Mouse (Mus musculus) testis, adult 2 months (tissue): Measurements from ENCODE around the gene 1700001P01Rik. TPM values are rescaled to one million over a fixed set of nuclear protein-coding genes. Genes with fewer than 3 reads are reported as not detected.
A peak's percentile ranks its signal among the peaks of the same experiment; 100 is the strongest.

Experiments used
- H3K27ac ChIP-seq: fragments of 200-500 bp; 2 replicates; pipeline ENCODE4 v1.5.1; 2012; ENCODE audit warnings: low read depth, low read length; ENCODE audit not compliant: control insufficient read depth, insufficient read depth
- H3K27me3 ChIP-seq: fragments of 200-500 bp; 2 replicates; pipeline ENCODE4 v1.6.1; 2012; ENCODE audit warnings: mild to moderate bottlenecking, low read length, moderate library complexity; ENCODE audit not compliant: control insufficient read depth, insufficient read depth
- H3K36me3 ChIP-seq: fragments of 200-500 bp; 2 replicates; pipeline ENCODE4 v1.6.1; 2012; ENCODE audit warnings: mild to moderate bottlenecking, low read length; ENCODE audit not compliant: control insufficient read depth, insufficient read depth
- H3K4me1 ChIP-seq: fragments of 200-500 bp; 2 replicates; pipeline ENCODE4 v1.6.1; 2012; ENCODE audit warnings: low read length; ENCODE audit not compliant: control insufficient read depth, insufficient read depth
- H3K4me3 ChIP-seq: fragments of 200-500 bp; 2 replicates; pipeline ENCODE4 v1.5.1; 2012; ENCODE audit warnings: low read depth, mild to moderate bottlenecking, low read length, moderate library complexity, mixed read lengths; ENCODE audit not compliant: control insufficient read depth
- CTCF ChIP-seq: fragments of 200-500 bp; IDR thresholded peaks from 2 replicates; pipeline ENCODE4 v1.5.1; 2012; ENCODE audit warnings: low read depth, mild to moderate bottlenecking, inconsistent platforms, low read length, moderate library complexity; ENCODE audit not compliant: control insufficient read depth, insufficient read depth, insufficient replicate concordance
- POLR2A ChIP-seq: fragments of 200-500 bp; IDR thresholded peaks from 2 replicates; pipeline ENCODE4 v1.6.1; 2012; ENCODE audit warnings: low read depth, mild to moderate bottlenecking, inconsistent platforms, low read length, moderate library complexity; ENCODE audit not compliant: control insufficient read depth
- polyA plus RNA-seq: library from polyadenylated mRNA; depleted of rRNA; stranded (reverse); fragments of >200 nt; gene quantifications from 2 replicates; pipeline ENCODE4 v1.2.3, GENCODE M21; 2012

1700001P01Rik gene
- polyA plus RNA-seq, 1 experiment = 181 TPM

DNA sequence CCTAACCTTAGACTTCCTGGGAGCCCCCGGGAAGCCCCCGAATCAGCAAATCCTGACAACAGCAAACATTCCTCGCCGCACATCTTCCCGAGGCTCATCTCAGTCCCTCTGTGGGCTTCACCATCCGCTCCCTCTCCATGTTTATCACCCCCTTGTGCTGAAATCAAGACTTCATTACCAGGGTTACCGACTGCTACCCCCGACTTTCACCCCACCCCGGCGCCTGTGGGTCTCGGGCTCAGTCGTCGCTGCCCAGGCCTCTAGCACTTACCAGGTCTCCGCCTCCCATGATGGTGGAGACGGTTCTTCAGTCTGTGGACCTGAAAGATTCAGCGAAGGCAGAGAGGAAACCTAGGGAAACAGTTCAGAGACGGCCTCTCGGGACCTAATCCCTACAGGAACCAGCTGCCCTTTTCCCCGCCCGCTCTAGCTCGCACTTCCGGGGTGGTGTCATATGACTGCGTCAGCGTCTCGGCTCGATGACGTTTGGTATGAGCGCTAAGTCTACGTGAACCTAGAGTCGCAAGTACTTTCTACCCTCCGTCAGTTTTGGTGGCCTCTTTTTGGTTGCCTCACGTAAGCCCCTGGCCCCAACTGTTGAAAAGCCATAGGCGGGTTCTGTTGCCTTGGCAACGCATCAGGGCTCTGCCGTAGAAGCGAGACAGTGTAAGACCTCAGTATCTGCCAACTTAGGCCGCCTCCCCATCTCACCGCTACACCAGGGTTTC lies 9.4 kb downstream of the 1700001P01Rik start, which contains the start of gene Cwc25:
Gene Cwc25 (minus strand): TSS at position 403 of the 728 bp plus-strand sequence.
- Histone ChIP-seq H3K36me3 (peaks cover 2% of the 10 kb centered on the region; the same call in 1 of the 2 replicates), H3K27ac (peak within 1 kb of the TSS; percentile 85), H3K4me1 (peaks cover 2% of the 10 kb centered on the region), H3K27me3 (no peaks in the 10 kb centered on the region), H3K4me3 (peak within 1 kb of the TSS; percentile 98)
- TF ChIP-seq POLR2A = peak; percentile 94
- no peak for TF ChIP-seq CTCF

- H3K27ac ChIP-seq = no peak overlapping the region
These were observed 14.1 kb downstream of the 1700001P01Rik start for GRCm38 (mm10) chr11:97761638-97762037.

DNA sequence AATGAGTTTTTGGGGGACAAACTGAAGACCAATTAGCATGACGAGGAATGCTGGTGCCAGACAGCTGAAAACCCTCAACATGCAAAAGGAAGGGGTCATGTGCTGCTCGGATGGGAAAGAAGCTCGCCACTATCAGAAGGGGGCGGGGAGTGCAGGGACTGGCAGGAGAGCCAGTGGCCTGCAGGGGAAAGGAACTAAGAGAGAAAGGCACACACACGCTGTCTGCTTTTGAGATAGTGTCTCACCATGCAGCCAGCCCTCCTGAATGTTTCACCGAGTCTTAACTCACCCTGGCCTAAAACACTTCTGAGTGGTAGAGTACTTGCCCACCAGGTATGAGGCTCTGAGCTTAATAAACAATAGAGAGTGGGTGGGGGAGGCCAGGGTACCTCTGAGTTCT lies 16.8 kb downstream of the 1700001P01Rik start:
- no peak for TF ChIP-seq CTCF
- TF ChIP-seq POLR2A = no peak
- no peak overlapping the region for H3K4me3 ChIP-seq
- peaks cover 2% of the 10 kb centered on the region; the same call in 1 of the 2 replicates for H3K36me3 ChIP-seq
- H3K4me1 ChIP-seq = no peaks in the 10 kb centered on the region
- no peaks in the 10 kb centered on the region for H3K27me3 ChIP-seq
- H3K27ac ChIP-seq = no peak overlapping the region

More at GRCm38 (mm10) chr11:97761638-97762037, 14.1 kb downstream of the 1700001P01Rik start:
- TF ChIP-seq CTCF = no peak
- no peak for TF ChIP-seq POLR2A
- H3K4me3 ChIP-seq = no peak overlapping the region
- peaks cover 2% of the 10 kb centered on the region; the same call in 1 of the 2 replicates for H3K36me3 ChIP-seq
- H3K27me3 ChIP-seq = no peaks in the 10 kb centered on the region
- peaks cover 2% of the 10 kb centered on the region for H3K4me1 ChIP-seq

GRCm38 (mm10) chr11:97758125-97758524 lies 17.6 kb downstream of the 1700001P01Rik start:
- no peak for TF ChIP-seq CTCF
- Histone ChIP-seq H3K36me3 (peaks cover 2% of the 10 kb centered on the region; the same call in 1 of the 2 replicates), H3K27me3 (no peaks in the 10 kb centered on the region), H3K4me1 (no peaks in the 10 kb centered on the region), H3K4me3 (no peak overlapping the region), H3K27ac (no peak overlapping the region)

DNA sequence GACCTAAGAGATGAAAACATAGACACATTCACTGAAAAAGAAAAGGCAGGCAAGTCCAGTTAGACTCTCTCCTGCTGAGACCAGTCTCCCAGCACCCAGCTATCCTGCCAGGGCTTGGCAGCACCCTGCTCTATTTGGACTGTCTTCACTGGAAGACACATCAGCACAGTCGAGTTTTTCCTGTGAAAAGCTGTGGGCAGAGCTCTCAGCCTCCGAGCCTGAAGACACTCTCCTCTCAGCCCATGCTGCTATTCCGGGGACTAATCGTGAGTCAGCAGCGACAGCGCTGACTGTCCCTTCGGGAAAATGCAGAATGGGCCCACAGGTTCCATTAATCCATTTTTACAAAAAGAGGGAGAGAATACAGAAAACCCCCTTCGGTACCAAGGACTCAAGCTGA lies 22.4 kb downstream of the 1700001P01Rik start:
- Histone ChIP-seq H3K4me3 (no peak overlapping the region), H3K27me3 (no peaks in the 10 kb centered on the region), H3K4me1 (no peaks in the 10 kb centered on the region), H3K36me3 (peaks cover 5% of the 10 kb centered on the region), H3K27ac (no peak overlapping the region)
- TF ChIP-seq POLR2A (no peak), CTCF (no peak)

DNA sequence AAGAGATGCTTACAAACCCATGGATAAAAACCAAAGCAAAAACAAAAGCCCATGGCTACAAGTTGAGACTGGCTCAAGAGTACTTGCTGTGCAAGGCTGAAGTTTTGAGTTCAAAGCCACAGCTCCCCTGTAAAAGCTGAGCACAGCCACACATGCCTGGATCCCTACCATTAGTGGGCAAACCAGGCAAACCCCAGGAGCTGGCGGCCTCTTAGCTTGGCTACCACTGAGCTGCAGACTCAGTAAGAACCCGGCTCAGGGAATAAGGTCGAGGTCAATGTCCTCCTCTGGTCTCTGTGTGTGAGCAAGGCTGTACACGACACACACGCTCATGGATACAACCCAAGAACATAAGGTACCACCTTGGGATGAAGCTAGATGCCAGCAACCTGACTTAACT lies 27.2 kb downstream of the 1700001P01Rik start:
- Histone ChIP-seq H3K27me3 (no peaks in the 10 kb centered on the region), H3K4me3 (no peak overlapping the region), H3K4me1 (peaks cover 10% of the 10 kb centered on the region), H3K36me3 (peaks cover 5% of the 10 kb centered on the region), H3K27ac (no peak overlapping the region)
- TF ChIP-seq CTCF (no peak), POLR2A (no peak)

DNA sequence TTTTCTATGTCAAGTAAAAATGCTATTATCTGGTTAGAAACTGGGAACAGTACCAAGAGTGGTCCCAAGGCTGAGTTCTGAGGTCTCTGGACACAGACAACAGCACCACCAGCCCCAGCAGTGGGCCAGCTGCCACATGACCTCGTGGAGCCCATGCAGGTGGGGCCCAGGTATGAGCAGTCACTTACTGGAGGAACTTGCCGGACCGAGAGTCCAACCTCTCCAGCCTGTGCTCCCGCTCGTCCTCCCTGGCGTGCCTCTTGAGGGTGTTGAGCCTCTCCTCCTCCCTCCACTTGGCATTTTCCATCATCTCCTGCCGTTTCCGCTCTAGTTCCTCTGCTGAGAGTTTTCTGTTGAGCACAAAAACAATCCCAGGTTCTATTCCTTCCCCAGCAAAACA lies 27.9 kb downstream of the 1700001P01Rik start:
- Histone ChIP-seq H3K4me1 (peaks cover 17% of the 10 kb centered on the region), H3K27ac (no peak overlapping the region), H3K36me3 (peaks cover 4% of the 10 kb centered on the region), H3K4me3 (no peak overlapping the region), H3K27me3 (no peaks in the 10 kb centered on the region)
- TF ChIP-seq POLR2A = no peak
- TF ChIP-seq CTCF = no peak

DNA sequence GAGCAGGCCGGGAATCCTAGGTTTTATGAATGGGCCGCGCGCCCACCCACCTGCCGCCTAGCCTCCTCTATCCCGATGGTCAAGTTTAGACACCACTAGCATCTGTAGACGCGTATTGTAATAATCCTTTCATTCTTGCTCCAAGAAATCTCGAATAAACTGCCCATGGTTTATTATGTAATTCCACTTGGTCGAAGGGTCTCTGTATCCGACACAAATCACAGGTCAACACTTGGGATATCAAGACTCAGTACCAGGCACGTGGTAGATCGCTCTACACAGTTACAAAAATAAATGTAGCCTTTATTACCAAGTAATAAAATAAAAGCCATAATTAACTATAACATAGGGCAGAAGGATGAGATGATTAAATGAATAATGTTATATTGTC lies 30.4 kb downstream of the 1700001P01Rik start:
- peaks cover 2% of the 10 kb centered on the region for H3K36me3 ChIP-seq
- peak overlapping the region; percentile 99 for H3K4me3 ChIP-seq
- peak overlapping the region; percentile 60; the same call in 1 of the 2 replicates for H3K27ac ChIP-seq
- peaks cover 17% of the 10 kb centered on the region for H3K4me1 ChIP-seq
- no peak for TF ChIP-seq CTCF
- TF ChIP-seq POLR2A = no peak
- H3K27me3 ChIP-seq = no peaks in the 10 kb centered on the region
